Mouse (Mus musculus) ES-E14 (cell line): ENCODE measurements around the gene Klf9. TPM values are rescaled to one million over a fixed set of nuclear protein-coding genes. Genes with fewer than 3 reads are reported as not detected.

Experiments
- DNase-seq: peaks from one replicate; pipeline ENCODE4 v3.0.0-alpha.2; 2013; ENCODE audit warnings: low read depth, low spot score
- H3K27ac ChIP-seq: 2 replicates; pipeline ENCODE4 v1.5.1; 2012; ENCODE audit warnings: low read depth, mild to moderate bottlenecking, low read length, moderate library complexity, mixed read lengths; ENCODE audit not compliant: poor library complexity, insufficient read depth, severe bottlenecking
- H3K36me3 ChIP-seq: 2 replicates; pipeline ENCODE4 v1.6.1; 2012; ENCODE audit warnings: mild to moderate bottlenecking, low read length, moderate library complexity, mixed read lengths; ENCODE audit not compliant: control insufficient read depth, poor library complexity, insufficient read depth, severe bottlenecking
- H3K4me1 ChIP-seq, 2 experiments: fragments of 150-350 bp in 1 of 2; sonication (generic) in 1 of 2; 2 replicates each; pipeline ENCODE4 v1.6.1; 2012; ENCODE audit warnings: low read length in 2 of 2, mild to moderate bottlenecking in 1 of 2, mixed read lengths in 1 of 2; ENCODE audit not compliant: control insufficient read depth in 2 of 2, insufficient read depth in 2 of 2, poor library complexity in 1 of 2
- H3K4me3 ChIP-seq, 2 experiments: fragments of 150-350 bp in 1 of 2; sonication (generic) in 1 of 2; 2 replicates each; pipeline ENCODE4 v1.5.1; 2012; ENCODE audit warnings: low read length in 2 of 2, low read depth in 1 of 2, mild to moderate bottlenecking in 1 of 2, mixed read lengths in 1 of 2; ENCODE audit not compliant: insufficient read depth in 1 of 2, poor library complexity in 1 of 2, severe bottlenecking in 1 of 2
- H3K9ac ChIP-seq: 2 replicates; pipeline ENCODE4 v1.6.1; 2012; ENCODE audit warnings: low read depth, mild to moderate bottlenecking, low read length, mixed read lengths; ENCODE audit not compliant: poor library complexity, insufficient read depth, severe bottlenecking
- H3K9me3 ChIP-seq: fragments of 150-350 bp; sonication (generic); 2 replicates; pipeline ENCODE4 v1.6.1; 2012; ENCODE audit warnings: low read depth, mild to moderate bottlenecking, low read length; ENCODE audit not compliant: control insufficient read depth, insufficient read depth
- CHD2 ChIP-seq: IDR thresholded peaks from 2 replicates; pipeline ENCODE4 v1.6.1; 2014; ENCODE audit warnings: mild to moderate bottlenecking, low read depth, low read length, inconsistent platforms
- HCFC1 ChIP-seq: IDR thresholded peaks from 2 replicates; pipeline ENCODE4 v1.6.1; 2012; ENCODE audit warnings: low read length, inconsistent platforms, borderline replicate concordance; ENCODE audit not compliant: insufficient read depth
- MAFK ChIP-seq: IDR thresholded peaks from 2 replicates; pipeline ENCODE4 v1.6.1; 2014; ENCODE audit warnings: mild to moderate bottlenecking, low read depth, low read length, inconsistent platforms; ENCODE audit not compliant: insufficient read depth
- ZC3H11A ChIP-seq: IDR thresholded peaks from 2 replicates; pipeline ENCODE4 v1.6.1; 2012; ENCODE audit warnings: low read depth, mild to moderate bottlenecking, inconsistent platforms, low read length, borderline replicate concordance
- ZNF384 ChIP-seq: IDR thresholded peaks from 2 replicates; pipeline ENCODE4 v1.6.1; 2012; ENCODE audit warnings: low read depth, low read length, inconsistent platforms
- in situ Hi-C, 2 experiments: fragments of 600-800 bp; cut with MboI; formaldehyde crosslinking; loops; one replicate each; pipeline ENCODE4 v1.15.1; 2025; ENCODE audit warnings: low sequenced_read_pairs in 2 of 2, inconsistent platforms in 1 of 2; ENCODE audit not compliant: unreplicated experiment in 2 of 2
- total RNA-seq: library from RNA; depleted of rRNA; stranded (reverse); fragments of 300-350 nt; gene quantifications from 2 replicates; pipeline ENCODE4 v1.2.3, GENCODE M21; 2012

The Klf9 gene
- total RNA-seq, 1 experiment: 90.8 TPM

- peaks cover 29% of the 10 kb centered on the region for H3K36me3 ChIP-seq
Measured at GRCm38 (mm10) chr19:23164651-23165240, 23.7 kb downstream of the Klf9 start.

DNA sequence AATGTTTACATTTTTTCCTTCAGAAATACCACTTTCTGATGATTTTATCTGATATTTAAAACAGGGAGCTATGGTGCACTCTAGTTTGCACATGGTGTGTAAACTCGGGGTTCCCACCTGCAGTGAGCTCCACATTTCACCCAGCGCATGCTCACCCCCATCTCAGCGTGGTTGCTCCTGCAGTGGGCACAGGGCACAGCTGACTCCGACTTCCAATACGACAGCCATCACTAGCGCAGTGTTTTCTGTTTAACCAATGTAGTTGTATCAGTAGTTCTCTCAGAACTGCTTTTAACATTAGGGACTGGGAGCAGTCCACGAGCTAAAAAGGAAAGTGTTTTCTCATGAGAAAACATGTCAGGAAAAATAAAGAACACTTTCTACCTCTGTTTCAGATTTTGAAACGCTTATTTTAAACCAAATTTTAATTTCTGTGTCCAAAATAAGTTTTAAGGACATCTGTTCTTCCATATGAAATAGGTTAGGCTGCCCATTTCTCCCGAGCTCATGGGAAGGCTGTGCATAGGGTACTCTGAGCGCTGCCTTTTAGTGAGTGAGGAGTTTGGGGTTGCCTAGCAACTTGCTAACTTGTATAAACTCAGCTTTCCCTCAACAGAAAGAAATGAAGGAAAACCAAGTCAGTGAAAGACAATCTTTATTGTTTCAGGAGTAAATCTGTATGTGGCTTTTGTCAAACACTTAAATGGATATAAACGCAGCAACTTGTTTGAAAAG lies 25.7 kb downstream of the Klf9 start:
- Histone ChIP-seq H3K4me1 (peaks cover 7 to 25% of the 10 kb centered on the region in 2 experiments; a peak in 3 of 4 replicates), H3K9me3 (no peaks in the 10 kb centered on the region), H3K4me3 (no peak overlapping the region), H3K9ac (no peak overlapping the region), H3K27ac (no peak overlapping the region; the same call in 1 of the 2 replicates), H3K36me3 (peaks cover 26% of the 10 kb centered on the region)
- no peak for TF ChIP-seq ZC3H11A
- TF ChIP-seq ZNF384: no peak
- TF ChIP-seq HCFC1: no peak
- no peak for TF ChIP-seq CHD2
- TF ChIP-seq MAFK: no peak
- in situ Hi-C loops: no loop called here
- no peak for DNase-seq

More at GRCm38 (mm10) chr19:23164651-23165240, 23.7 kb downstream of the Klf9 start:
- no peak for DNase-seq
- Histone ChIP-seq H3K9me3 (no peaks in the 10 kb centered on the region), H3K9ac (no peak overlapping the region), H3K4me3 (no peak overlapping the region), H3K4me1 (peaks cover 7 to 26% of the 10 kb centered on the region in 2 experiments; a peak in 3 of 4 replicates), H3K27ac (no peak overlapping the region)
- in situ Hi-C loops: no loop called here
- TF ChIP-seq CHD2: no peak
- no peak for TF ChIP-seq ZC3H11A
- TF ChIP-seq HCFC1: no peak
- TF ChIP-seq MAFK: no peak
- no peak for TF ChIP-seq ZNF384

- DNase-seq: no peak
- no peak overlapping the region for H3K9ac ChIP-seq
- TF ChIP-seq CHD2 (0 out of 2 replicates have a peak, but pooled peaks have one; percentile 17), ZC3H11A (no peak), MAFK (peak; percentile 94)
- in situ Hi-C loops: no loop called here
- no peak overlapping the region for H3K4me3 ChIP-seq
- H3K36me3 ChIP-seq: peaks cover 16% of the 10 kb centered on the region
- H3K27ac ChIP-seq: peak overlapping the region; percentile 88
- no peaks in the 10 kb centered on the region for H3K9me3 ChIP-seq
- peaks cover 3 to 16% of the 10 kb centered on the region in 2 experiments; a peak in 2 of 4 replicates for H3K4me1 ChIP-seq
Measured at GRCm38 (mm10) chr19:23168899-23169658, 28.1 kb downstream of the Klf9 start.

GRCm38 (mm10) chr19:23169659-23170050 lies 28.6 kb downstream of the Klf9 start:
- no peak for TF ChIP-seq ZC3H11A
- no peak for TF ChIP-seq HCFC1
- TF ChIP-seq MAFK: no peak
- TF ChIP-seq CHD2: no peak
- TF ChIP-seq ZNF384: no peak
- no peak overlapping the region for H3K9ac ChIP-seq
- in situ Hi-C loops: no loop called here
- no peaks in the 10 kb centered on the region for H3K9me3 ChIP-seq
- peaks cover 12% of the 10 kb centered on the region for H3K36me3 ChIP-seq
- H3K4me3 ChIP-seq: no peak overlapping the region
- peak overlapping the region; percentile 88 for H3K27ac ChIP-seq
- H3K4me1 ChIP-seq: peaks cover 4 to 13% of the 10 kb centered on the region in 2 experiments; a peak in 2 of 4 replicates
- no peak for DNase-seq
